Mouse (Mus musculus): ENCODE measurements around the gene Tagln2.

Gene Tagln2

GRCm38 (mm10) chr1:172526380-172527081 lies 26.7 kb downstream of the Tagln2 start:
- no peak for DNase-seq (ENCODE audit: low read depth, low spot score)

GRCm38 (mm10) chr1:172527431-172527830 lies 27.6 kb downstream of the Tagln2 start:
- no peak for DNase-seq (ENCODE audit: low read depth, low spot score)

DNA sequence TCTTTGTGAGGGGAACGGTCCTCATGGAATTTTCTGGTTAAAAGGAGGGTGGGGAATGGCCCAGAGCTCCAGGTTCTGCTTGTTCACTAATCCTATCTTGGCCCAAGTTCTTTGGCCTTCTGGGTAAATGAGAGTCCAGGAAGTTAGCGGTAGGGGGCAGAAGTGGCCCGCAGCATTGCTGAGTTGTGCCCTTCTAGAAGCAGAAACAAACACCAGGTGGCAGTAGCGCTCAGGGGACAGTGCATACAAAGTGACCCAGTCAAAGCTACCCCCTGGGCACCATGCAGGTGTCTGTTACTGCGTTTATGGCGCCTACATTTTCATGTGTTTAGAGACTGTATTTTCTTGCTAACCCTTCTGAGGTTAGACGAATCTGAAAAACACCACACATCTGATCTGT lies 28.9 kb downstream of the Tagln2 start:
- DNase-seq (ENCODE audit: low read depth, low spot score): peak; percentile 87

- DNase-seq (ENCODE audit: low read depth, low spot score): peak; percentile 59
Observed at GRCm38 (mm10) chr1:172530544-172531220, 30.8 kb downstream of the Tagln2 start.

- no peak for DNase-seq (ENCODE audit: low read depth, low spot score)
Observed at GRCm38 (mm10) chr1:172532551-172532950, 32.7 kb downstream of the Tagln2 start.

DNA sequence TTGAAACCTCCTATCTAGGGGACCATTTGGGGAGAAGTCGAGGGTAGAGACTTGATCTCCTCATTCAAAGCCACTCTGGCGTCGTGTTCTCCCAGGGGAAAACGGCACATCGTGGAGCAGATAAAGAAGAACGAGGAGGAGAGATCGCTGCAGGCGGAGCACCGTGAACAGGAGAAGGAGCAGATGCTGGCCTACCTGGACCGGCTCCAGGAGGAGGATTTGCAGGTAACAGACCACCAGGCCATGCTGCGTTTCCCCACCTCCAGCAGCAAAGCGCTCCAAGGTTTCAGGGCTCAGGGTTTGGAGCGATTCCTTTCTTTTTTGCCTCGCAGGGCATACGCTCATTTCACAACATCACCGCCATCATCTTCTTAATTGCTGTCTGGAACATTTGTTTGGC lies 35.3 kb downstream of the Tagln2 start:
- no peak for DNase-seq (ENCODE audit: low read depth, low spot score)

- no peak for DNase-seq (ENCODE audit: low read depth, low spot score)
Observed at GRCm38 (mm10) chr1:172539827-172540226, 40.0 kb downstream of the Tagln2 start.

DNA sequence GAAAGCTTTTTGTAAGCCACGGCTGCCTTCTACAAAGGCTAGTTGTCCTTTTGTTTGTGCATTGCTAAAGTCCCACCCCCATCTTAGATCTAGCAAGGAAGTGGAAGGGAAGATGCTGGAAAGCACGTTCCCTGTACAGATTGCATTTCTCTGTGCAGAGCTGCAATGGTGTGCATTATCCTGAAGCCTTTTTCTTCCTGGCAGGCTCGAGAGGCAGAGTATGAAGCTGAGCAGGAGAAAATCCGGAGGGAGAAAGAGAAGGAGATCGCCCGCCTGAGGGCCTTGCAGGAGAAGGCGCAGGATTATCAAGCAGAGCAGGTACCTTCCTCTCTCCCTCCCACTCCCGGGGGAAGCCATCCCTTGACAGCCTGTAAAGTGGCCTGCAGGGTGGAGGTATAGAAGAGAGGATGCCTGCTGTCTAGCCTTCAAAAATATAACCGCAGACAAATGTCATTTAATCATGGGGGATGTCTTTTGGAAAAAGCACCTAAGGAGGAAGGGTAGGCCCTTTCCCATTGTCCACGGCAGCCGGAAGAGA lies 40.5 kb downstream of the Tagln2 start:
- no peak for DNase-seq (ENCODE audit: low read depth, low spot score)

DNA sequence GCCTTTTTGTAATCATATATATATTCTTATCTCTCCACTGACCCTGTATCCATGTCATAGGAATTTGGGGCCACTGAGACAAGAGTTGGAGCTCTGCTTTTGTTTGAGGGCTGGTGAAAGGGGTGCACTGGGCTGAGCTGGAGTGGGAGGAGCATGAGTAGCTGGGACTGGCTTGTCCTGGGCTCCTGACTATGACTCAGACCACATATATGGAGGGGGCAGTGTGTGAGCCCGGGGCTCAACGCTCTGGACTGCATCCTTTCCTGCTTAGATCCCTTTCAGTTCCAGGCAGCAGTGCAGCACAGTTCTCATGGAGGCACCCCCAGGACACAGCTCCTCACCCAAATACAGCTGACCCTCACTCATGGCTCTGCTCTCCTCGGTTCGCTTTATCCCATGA lies 46.2 kb downstream of the Tagln2 start:
- no peak for DNase-seq (ENCODE audit: low read depth, low spot score)

- no peak for DNase-seq (ENCODE audit: low read depth, low spot score)
Observed at GRCm38 (mm10) chr1:172548501-172548900, 48.7 kb downstream of the Tagln2 start.

DNA sequence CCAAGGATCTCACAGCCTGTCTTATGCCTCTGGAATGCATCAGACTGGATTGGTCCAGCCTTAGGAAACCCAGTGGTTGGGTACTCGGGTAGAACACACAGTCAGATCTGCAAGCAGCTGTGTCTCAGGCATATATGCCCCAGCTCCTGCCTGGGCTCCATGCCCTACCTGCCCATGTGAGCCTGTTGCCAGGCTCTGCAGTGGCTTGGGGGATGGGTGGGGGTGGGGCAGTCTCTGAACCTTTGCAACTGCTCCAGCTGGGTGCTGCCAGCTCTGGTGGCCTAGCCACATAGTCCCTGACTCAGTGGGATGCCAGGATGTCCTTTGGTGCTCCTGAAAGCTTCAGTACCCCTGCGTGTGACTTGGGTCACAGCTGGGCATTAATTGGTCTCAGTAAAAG lies 49.5 kb downstream of the Tagln2 start:
- DNase-seq (ENCODE audit: low read depth, low spot score): no peak

GRCm38 (mm10) chr1:172549717-172550116 lies 49.9 kb downstream of the Tagln2 start:
- DNase-seq (ENCODE audit: low read depth, low spot score): no peak

- no peak for DNase-seq (ENCODE audit: low read depth, low spot score)
Observed at GRCm38 (mm10) chr1:172550551-172550951, 50.7 kb downstream of the Tagln2 start.

- no peak for DNase-seq (ENCODE audit: low read depth, low spot score)
Observed at GRCm38 (mm10) chr1:172551009-172551408, 51.2 kb downstream of the Tagln2 start.

DNA sequence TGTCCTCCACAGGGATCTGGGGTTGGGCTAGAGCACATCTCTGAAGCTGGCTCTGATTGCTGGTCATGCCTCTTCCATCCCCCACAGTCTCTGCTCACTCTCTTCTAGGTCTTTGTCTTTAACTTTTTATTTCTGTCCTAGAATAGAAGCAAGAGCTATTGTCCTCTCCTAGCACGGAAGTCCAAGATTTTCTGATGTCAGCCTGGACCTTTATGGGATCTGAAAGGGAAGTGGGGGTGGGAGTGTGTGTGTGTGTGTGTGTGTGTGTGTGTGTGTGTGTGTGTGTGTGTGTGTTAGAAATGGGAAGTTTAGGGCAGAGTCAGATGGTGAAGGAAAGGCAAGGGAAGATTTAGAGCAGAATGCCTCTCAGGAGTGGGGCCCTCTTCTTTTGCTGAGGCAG lies 52.8 kb downstream of the Tagln2 start:
- no peak for DNase-seq (ENCODE audit: low read depth, low spot score)

DNA sequence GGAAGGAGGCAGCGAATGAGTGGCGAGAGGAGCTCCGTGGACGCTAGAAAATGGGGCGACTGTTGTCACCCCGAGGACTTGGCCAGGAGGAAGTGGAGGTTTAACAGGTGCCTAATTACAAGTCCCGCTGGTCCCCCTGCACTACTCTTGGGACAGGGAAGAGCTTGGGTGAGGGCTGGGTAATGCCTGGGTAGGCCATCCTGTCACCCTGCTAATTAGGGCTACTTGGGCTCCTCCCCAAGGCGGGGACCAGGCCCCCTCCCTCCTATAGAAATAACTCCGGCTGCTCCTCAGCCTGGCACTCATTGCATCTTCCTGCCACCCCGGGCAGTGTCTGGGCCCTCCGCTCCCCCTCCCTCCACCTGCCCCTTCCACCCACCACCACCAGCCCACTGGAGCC lies 55.8 kb downstream of the Tagln2 start, which contains the start of gene Vsig8:
Vsig8 (plus strand) TSS at position 301 of the 400 bp plus-strand sequence.
- no peak for DNase-seq (ENCODE audit: low read depth, low spot score)
